Mouse (Mus musculus) brain, adult 10 weeks (tissue): ENCODE measurements around the gene Stk31. TPM values are rescaled to one million over a fixed set of nuclear protein-coding genes. Genes with fewer than 3 reads are reported as not detected.

Source experiments
- polyA plus RNA-seq: library from polyadenylated mRNA; stranded (reverse); fragments of 350-450 nt; fragmentation: Illumina TruSeq; extraction: RNeasy Lipid Tissue Mini Kit (QIAGEN cat#74804); gene quantifications from one replicate; pipeline ENCODE4 v1.2.3, GENCODE M21; 2015; ENCODE audit warnings: low read depth, low replicate concordance

Stk31 gene
- not detected for polyA plus RNA-seq

DNA sequence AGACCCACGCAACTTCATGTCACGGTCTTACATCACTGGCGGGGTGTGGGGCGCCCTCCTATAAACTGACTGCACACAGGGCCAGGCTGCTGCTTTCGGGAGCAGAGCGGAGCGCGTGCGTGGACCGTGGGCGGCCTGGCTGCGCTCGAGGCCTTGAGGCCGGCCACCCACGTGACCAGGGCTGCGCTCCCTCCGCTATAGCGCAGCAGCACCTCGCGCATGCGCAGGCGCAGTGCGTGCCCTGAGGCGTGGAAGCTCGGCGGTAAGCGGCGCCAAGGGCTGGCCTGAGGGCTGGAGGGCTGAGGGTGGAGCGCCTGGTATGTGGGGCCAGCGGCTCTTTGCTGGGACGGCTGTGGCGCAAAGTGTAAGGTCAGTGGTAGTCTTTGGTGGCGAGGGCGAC is at the start of gene Stk31:
Stk31 (plus strand) TSS at position 289 of the 400 bp plus-strand sequence.

DNA sequence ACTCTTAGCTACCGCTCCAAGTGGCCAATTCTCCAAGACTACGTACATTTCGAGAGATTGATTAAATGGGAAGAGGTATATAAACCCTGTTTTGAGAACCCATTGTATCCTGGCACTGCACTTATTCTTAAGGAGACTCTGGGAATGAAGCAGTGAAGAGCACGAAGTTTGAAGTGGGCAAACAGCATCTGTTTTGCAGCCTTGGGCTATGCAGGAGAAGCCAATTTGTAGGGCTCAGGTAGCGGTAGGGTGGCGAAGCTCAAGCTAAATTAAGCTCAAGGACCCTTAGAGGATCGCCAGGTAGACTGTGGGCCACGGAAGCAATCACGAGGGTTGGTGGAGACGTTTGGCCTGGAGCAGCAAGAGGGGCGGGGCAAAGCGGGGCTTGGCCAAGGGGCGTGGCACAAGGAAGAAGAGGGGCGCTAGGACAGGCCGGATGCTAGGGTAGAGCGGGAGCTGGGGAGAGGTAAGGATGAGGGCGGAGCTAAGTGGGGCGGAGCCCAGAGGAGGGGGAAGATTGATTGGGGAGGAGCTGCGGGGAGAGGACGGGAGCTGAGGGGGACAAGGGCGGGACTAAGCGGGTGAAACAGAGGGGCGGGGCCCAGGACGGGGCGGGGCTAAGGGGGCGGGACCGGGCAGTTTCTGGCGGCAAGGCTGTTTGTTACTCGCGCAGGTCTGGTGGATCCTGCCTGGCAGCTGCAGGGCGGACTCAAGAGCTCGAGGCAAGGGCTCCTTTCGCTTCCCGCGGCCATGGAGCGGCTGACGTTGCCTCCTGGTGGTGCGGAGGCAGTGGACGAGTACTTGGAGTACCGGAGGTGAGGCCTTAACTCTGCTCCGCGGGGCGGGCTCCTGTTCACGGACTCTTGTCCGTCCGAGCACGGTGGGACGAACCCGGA is 28.0 kb upstream of the Stk31 start, which contains the start of gene Fam221a:
Fam221a (plus strand) TSS at position 581 of the 896 bp plus-strand sequence.

Other genes starting within 250 kb of the Stk31 start
- not detected for gene Igf2bp3, start 180.6 kb upstream of the Stk31 start, polyA plus RNA-seq
- 106 TPM for gene Tra2a, start 131.6 kb upstream of the Stk31 start, polyA plus RNA-seq
- gene Ccdc126, start 76.3 kb upstream of the Stk31 start, polyA plus RNA-seq = 14.2 TPM
- 1.8 TPM for gene Fam221a, start 27.9 kb upstream of the Stk31 start, polyA plus RNA-seq